Mouse (Mus musculus) liver, embryonic 15.5 days (tissue): ENCODE results near the gene Rps6kl1. TPM values are rescaled to one million over a fixed set of nuclear protein-coding genes. Genes with fewer than 3 reads are reported as not detected.
"Not testable (repeated sequence)": the region's sequence is repeated elsewhere in the genome, so short reads cannot be mapped to it uniquely, and the experiment has no call there.

Experiments used
- ATAC-seq: fragments of 200-750 bp; cut with Nextera tagmentation; 2 replicates; pipeline ENCODE4 v1.8.0; 2017; ENCODE audit warnings: moderate number of reproducible peaks, mild to moderate bottlenecking, moderate library complexity; ENCODE audit not compliant: insufficient read depth
- H3K27ac ChIP-seq: fragments of 300-500 bp; sonication (generic); replicated peaks from 2 replicates; pipeline ENCODE4 v1.5.1; 2015; ENCODE audit warnings: mild to moderate bottlenecking, inconsistent platforms
- H3K27me3 ChIP-seq: fragments of 300-500 bp; sonication (generic); 2 replicates; pipeline ENCODE4 v1.6.1; 2015; ENCODE audit warnings: mild to moderate bottlenecking, inconsistent platforms
- H3K36me3 ChIP-seq: fragments of 300-500 bp; sonication (generic); replicated peaks from 2 replicates; pipeline ENCODE4 v1.6.1; 2015; ENCODE audit warnings: moderate library complexity, mild to moderate bottlenecking, inconsistent platforms
- H3K4me1 ChIP-seq: fragments of 300-500 bp; sonication (generic); replicated peaks from 2 replicates; pipeline ENCODE4 v1.6.1; 2015; ENCODE audit warnings: inconsistent platforms
- H3K4me2 ChIP-seq: fragments of 300-500 bp; sonication (generic); 2 replicates; pipeline ENCODE4 v1.6.1; 2015; ENCODE audit warnings: moderate library complexity, mild to moderate bottlenecking, inconsistent platforms
- H3K4me3 ChIP-seq: fragments of 300-500 bp; sonication (generic); replicated peaks from 2 replicates; pipeline ENCODE4 v1.5.1; 2015; ENCODE audit warnings: mild to moderate bottlenecking, inconsistent platforms
- H3K9ac ChIP-seq: fragments of 300-500 bp; sonication (generic); 2 replicates; pipeline ENCODE4 v1.6.1; 2015; ENCODE audit warnings: moderate library complexity, mild to moderate bottlenecking, inconsistent platforms
- H3K9me3 ChIP-seq: fragments of 300-500 bp; sonication (generic); replicated peaks from 2 replicates; pipeline ENCODE4 v1.6.1; 2016; ENCODE audit warnings: inconsistent platforms
- WGBS: fragments of 180-500 bp; shearing (Covaris S2); methylation state at CpG from one replicate; pipeline ENCODE4 v1.1.7; 2015; ENCODE audit warnings: mixed read lengths; ENCODE audit not compliant: insufficient replicate concordance; 5-methylcytosine and 5-hydroxymethylcytosine counted together
- polyA plus RNA-seq: library from polyadenylated mRNA; unstranded; fragments of >200 nt; fragmentation: Nextera tagmentation; extraction: Ambion mirVana; gene quantifications from 2 replicates; pipeline ENCODE4 v1.2.1, GENCODE M21; 2015

Rps6kl1 gene
- polyA plus RNA-seq, 1 experiment from 2014 or later = 0.56 TPM

- no peak overlapping the region for H3K4me2 ChIP-seq
- no peak overlapping the region for H3K9ac ChIP-seq
- no peaks in the 10 kb centered on the region for H3K9me3 ChIP-seq
- WGBS = 28% methylated on average over 6 of the region's 6 CpGs
- ATAC-seq = no peak
- H3K27me3 ChIP-seq = 0 out of 2 replicates have a peak, but pooled peaks cover 4% of the 10 kb centered on the region
- H3K36me3 ChIP-seq = no peaks in the 10 kb centered on the region
- peaks cover 11% of the 10 kb centered on the region for H3K4me1 ChIP-seq
- H3K27ac ChIP-seq = no peak overlapping the region
- no peak overlapping the region for H3K4me3 ChIP-seq
These were observed 5.3 kb upstream of the Rps6kl1 start for GRCm38 (mm10) chr12:85156324-85156723.

GRCm38 (mm10) chr12:85153011-85153410 is 1.9 kb upstream of the Rps6kl1 start:
- WGBS = 51% methylated on average over 3 of the region's 3 CpGs
- Histone ChIP-seq H3K4me2 (no peak overlapping the region), H3K4me1 (peaks cover 22% of the 10 kb centered on the region), H3K4me3 (no peak overlapping the region), H3K9me3 (no peaks in the 10 kb centered on the region), H3K36me3 (no peaks in the 10 kb centered on the region), H3K9ac (no peak overlapping the region), H3K27ac (no peak overlapping the region), H3K27me3 (peaks cover 23% of the 10 kb centered on the region)
- peak; percentile 49 for ATAC-seq

- 0 out of 2 replicates have a peak, but pooled peaks have one; percentile 3 for ATAC-seq
- Histone ChIP-seq H3K27me3 (peaks cover 25% of the 10 kb centered on the region), H3K36me3 (no peaks in the 10 kb centered on the region), H3K4me2 (peak overlapping the region; percentile 61), H3K9me3 (no peaks in the 10 kb centered on the region), H3K9ac (no peak overlapping the region; the same call in 1 of the 2 replicates), H3K4me3 (peak overlapping the region; percentile 27), H3K27ac (no peak overlapping the region), H3K4me1 (peaks cover 15% of the 10 kb centered on the region)
- 20% methylated on average over 20 of the region's 20 CpGs for WGBS
These were observed 603 bp downstream of the Rps6kl1 start for GRCm38 (mm10) chr12:85150321-85151001.

GRCm38 (mm10) chr12:85146881-85147280 is 4.2 kb downstream of the Rps6kl1 start:
- Histone ChIP-seq H3K9me3 (no peaks in the 10 kb centered on the region), H3K27me3 (peaks cover 25% of the 10 kb centered on the region), H3K4me3 (no peak overlapping the region), H3K4me2 (no peak overlapping the region), H3K4me1 (peaks cover 15% of the 10 kb centered on the region), H3K36me3 (no peaks in the 10 kb centered on the region), H3K27ac (no peak overlapping the region), H3K9ac (no peak overlapping the region)
- ATAC-seq = no peak
- WGBS = 70% methylated on average over 9 of the region's 9 CpGs

- Histone ChIP-seq H3K27ac (no peak overlapping the region), H3K27me3 (peaks cover 22% of the 10 kb centered on the region), H3K36me3 (no peaks in the 10 kb centered on the region), H3K9me3 (no peaks in the 10 kb centered on the region), H3K4me3 (no peak overlapping the region), H3K9ac (no peak overlapping the region), H3K4me1 (peaks cover 11% of the 10 kb centered on the region), H3K4me2 (no peak overlapping the region)
- ATAC-seq = no peak
- WGBS = 25% methylated on average over 10 of the region's 11 CpGs
These were observed 4.7 kb downstream of the Rps6kl1 start for GRCm38 (mm10) chr12:85146355-85146754.

GRCm38 (mm10) chr12:85145630-85146029 is 5.4 kb downstream of the Rps6kl1 start:
- Histone ChIP-seq H3K4me2 (no peak overlapping the region), H3K27me3 (peaks cover 14% of the 10 kb centered on the region), H3K9me3 (no peaks in the 10 kb centered on the region), H3K27ac (no peak overlapping the region), H3K36me3 (no peaks in the 10 kb centered on the region), H3K4me3 (no peak overlapping the region), H3K9ac (no peak overlapping the region), H3K4me1 (peaks cover 3% of the 10 kb centered on the region)
- WGBS = 65% methylated on average over 9 of the region's 9 CpGs
- ATAC-seq = no peak

- Histone ChIP-seq H3K27me3 (peaks cover 12% of the 10 kb centered on the region; the same call in 1 of the 2 replicates), H3K27ac (no peak overlapping the region), H3K4me1 (no peaks in the 10 kb centered on the region; the same call in 1 of the 2 replicates), H3K4me2 (no peak overlapping the region), H3K36me3 (no peaks in the 10 kb centered on the region), H3K9ac (no peak overlapping the region), H3K4me3 (no peak overlapping the region), H3K9me3 (no peaks in the 10 kb centered on the region)
- ATAC-seq = no peak
- 85% methylated on average over 4 of the region's 4 CpGs for WGBS
These were observed 6.2 kb downstream of the Rps6kl1 start for GRCm38 (mm10) chr12:85144821-85145220.

- 38% methylated on average over 2 of the region's 2 CpGs for WGBS
These were observed 6.8 kb downstream of the Rps6kl1 start for GRCm38 (mm10) chr12:85144276-85144675.

GRCm38 (mm10) chr12:85142803-85143202 is 8.3 kb downstream of the Rps6kl1 start:
- peak; percentile 49; the same call in 1 of the 2 replicates for ATAC-seq

More at GRCm38 (mm10) chr12:85144276-85144675, 6.8 kb downstream of the Rps6kl1 start:
- not testable (repeated sequence) for H3K36me3 ChIP-seq, H3K9ac ChIP-seq, H3K27ac ChIP-seq, H3K4me1 ChIP-seq, ATAC-seq, H3K9me3 ChIP-seq, H3K27me3 ChIP-seq, H3K4me3 ChIP-seq, H3K4me2 ChIP-seq

GRCm38 (mm10) chr12:85141096-85141495 is 10.0 kb downstream of the Rps6kl1 start:
- 0 out of 2 replicates have a peak, but pooled peaks cover 6% of the 10 kb centered on the region for H3K27me3 ChIP-seq
- 75% methylated on average over 6 of the region's 6 CpGs for WGBS
- H3K27ac ChIP-seq = no peak overlapping the region
- H3K4me2 ChIP-seq = no peak overlapping the region
- H3K36me3 ChIP-seq = no peaks in the 10 kb centered on the region
- no peaks in the 10 kb centered on the region for H3K9me3 ChIP-seq
- no peaks in the 10 kb centered on the region; the same call in 1 of the 2 replicates for H3K4me1 ChIP-seq
- no peak overlapping the region for H3K9ac ChIP-seq
- no peak overlapping the region for H3K4me3 ChIP-seq
- no peak for ATAC-seq

More at GRCm38 (mm10) chr12:85142803-85143202, 8.3 kb downstream of the Rps6kl1 start:
- H3K36me3 ChIP-seq = no peaks in the 10 kb centered on the region
- no peak overlapping the region for H3K4me3 ChIP-seq
- H3K4me1 ChIP-seq = no peaks in the 10 kb centered on the region; the same call in 1 of the 2 replicates
- no peak overlapping the region for H3K9ac ChIP-seq
- 18% methylated on average over 4 of the region's 4 CpGs for WGBS
- H3K4me2 ChIP-seq = no peak overlapping the region
- peaks cover 8% of the 10 kb centered on the region; the same call in 1 of the 2 replicates for H3K27me3 ChIP-seq
- no peak overlapping the region for H3K27ac ChIP-seq
- no peaks in the 10 kb centered on the region for H3K9me3 ChIP-seq

GRCm38 (mm10) chr12:85140036-85140701 is 10.9 kb downstream of the Rps6kl1 start:
- no peak overlapping the region for H3K4me3 ChIP-seq
- no peak overlapping the region for H3K27ac ChIP-seq
- peaks cover 4% of the 10 kb centered on the region for H3K36me3 ChIP-seq
- WGBS = 41% methylated on average over 18 of the region's 18 CpGs
- H3K4me1 ChIP-seq = no peaks in the 10 kb centered on the region; the same call in 1 of the 2 replicates
- H3K9me3 ChIP-seq = no peaks in the 10 kb centered on the region
- H3K9ac ChIP-seq = no peak overlapping the region
- no peak overlapping the region for H3K4me2 ChIP-seq
- H3K27me3 ChIP-seq = 0 out of 2 replicates have a peak, but pooled peaks cover 6% of the 10 kb centered on the region
- ATAC-seq = no peak
